In the genomic region with DNA sequence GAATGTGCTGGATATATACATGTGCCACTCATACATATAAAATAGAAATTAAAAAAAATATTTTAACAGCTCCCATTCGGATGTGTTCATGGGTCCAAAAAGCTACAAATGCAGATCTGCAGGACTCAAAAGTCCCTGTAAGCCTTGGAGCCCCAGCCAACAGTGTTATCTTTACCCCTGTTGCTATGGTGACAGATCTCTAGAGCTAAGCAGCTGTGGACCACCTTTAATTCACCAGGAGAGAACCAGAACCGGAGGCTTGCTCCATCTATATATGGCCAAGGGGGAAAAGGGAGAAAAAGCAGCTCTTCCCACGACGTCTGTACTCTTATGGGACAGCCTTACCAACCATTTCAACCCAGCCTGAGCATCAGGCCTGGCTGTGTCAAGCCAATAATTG, we compare ENCODE assay signal across 29 mouse cellular contexts. TPM values are rescaled to one million over a fixed set of nuclear protein-coding genes. Genes with fewer than 3 reads are reported as not detected.
A peak's percentile ranks its signal among the peaks of the same experiment; 100 is the strongest.
DNase-seq lines count a peak whose midpoint lies in the region; ATAC-seq and TF ChIP-seq lines count a peak whose summit lies in the region.
"Had no signal": no experiment of that assay in that cellular context is flagged by ENCODE, and none has a peak within 500 bp of the region (broad histone marks: within the 10 kb centered on the region; RNA-seq: fewer than 3 reads in every experiment).

No protein-coding gene starts in this region.

- no peak overlapping the region for H3K4me3 ChIP-seq in hindbrain, embryonic 16.5 days (ENCODE audit: low read length)
- H3K4me3 ChIP-seq in hindbrain, embryonic 11.5 days (ENCODE audit: low read depth, low read length), result no peak overlapping the region
- H3K4me3 ChIP-seq in midbrain, embryonic 16.5 days (ENCODE audit: low read depth, low read length), result no peak overlapping the region
- H3K4me3 ChIP-seq in midbrain, embryonic 11.5 days (ENCODE audit: low read depth, low read length), result no peak overlapping the region
- H3K4me3 ChIP-seq: embryonic facial prominence, embryonic 10.5 days; embryonic facial prominence, embryonic 13.5 days; erythroblast, embryonic 14.5 days; forebrain, embryonic 12.5 days; heart, adult 2 months; heart, embryonic 10.5 days; heart, embryonic 13.5 days; hindbrain, embryonic 12.5 days had no signal

- peak; percentile 60; the same call in 1 of the 2 replicates for ATAC-seq in hindbrain, embryonic 16.5 days
- ATAC-seq in hindbrain, embryonic 11.5 days (ENCODE audit: low FRiP score), result no peak
- ATAC-seq in midbrain, embryonic 16.5 days, result peak; percentile 46; the same call in 1 of the 2 replicates
- no peak for ATAC-seq in midbrain, embryonic 11.5 days (ENCODE audit: low FRiP score)
- ATAC-seq: CD4-positive, CD25-positive, alpha-beta regulatory T cell, adult 4 months; intestine, postnatal 0 days had no signal

- 42% methylated on average over 4 of the region's 4 CpGs for WGBS in hindbrain, embryonic 16.5 days
- 72% methylated on average over 4 of the region's 4 CpGs for WGBS in hindbrain, embryonic 11.5 days
- 33% methylated on average over 4 of the region's 4 CpGs for WGBS in midbrain, embryonic 16.5 days
- WGBS in midbrain, embryonic 11.5 days, result 52% methylated on average over 4 of the region's 4 CpGs

- DNase-seq in hindbrain, embryonic 11.5 days (ENCODE audit: low spot score), result no peak
- no peak for DNase-seq in midbrain, embryonic 11.5 days (ENCODE audit: low spot score, missing footprints)
- peak; percentile 32 for DNase-seq in brain, adult 2 months (ENCODE audit: low read depth, low spot score)
- DNase-seq in brain, embryonic 14.5 days (ENCODE audit: low read depth), result peak; percentile 30
- DNase-seq in cerebellum, postnatal 14 days, result no peak
- DNase-seq: adrenal gland, adult 2 months; adrenal gland, postnatal 14 days; cerebellum, adult 11 months; cerebellum, adult 2 months; cerebellum, adult 9-11 months; cerebellum, postnatal 36 days; embryo, embryonic 11 days; gastrocnemius, postnatal 10 days; gastrocnemius, postnatal 36 days; heart, adult 2 months; heart, postnatal 14 days; heart, postnatal 4 days had no signal

- H3K27me3 ChIP-seq in hindbrain, embryonic 16.5 days (replicated peaks; ENCODE audit: control insufficient read depth, insufficient read depth, low read length), result no peaks in the 10 kb centered on the region
- H3K27me3 ChIP-seq in hindbrain, embryonic 11.5 days (ENCODE audit: control insufficient read depth, insufficient read depth, low read length), result no peaks in the 10 kb centered on the region
- H3K27me3 ChIP-seq in midbrain, embryonic 16.5 days (ENCODE audit: control insufficient read depth, insufficient read depth, low read depth, low read length), result no peaks in the 10 kb centered on the region
- no peaks in the 10 kb centered on the region for H3K27me3 ChIP-seq in midbrain, embryonic 11.5 days (ENCODE audit: control insufficient read depth, insufficient read depth, low read length)
- H3K27me3 ChIP-seq: embryonic facial prominence, embryonic 13.5 days; forebrain, embryonic 12.5 days; heart, embryonic 13.5 days; hindbrain, embryonic 12.5 days had no signal

- no peak overlapping the region for H3K4me2 ChIP-seq in hindbrain, embryonic 16.5 days (ENCODE audit: low read length)
- no peak overlapping the region for H3K4me2 ChIP-seq in hindbrain, embryonic 11.5 days (replicated peaks; ENCODE audit: low read depth, low read length)
- H3K4me2 ChIP-seq in midbrain, embryonic 16.5 days (ENCODE audit: low read length), result no peak overlapping the region
- no peak overlapping the region for H3K4me2 ChIP-seq in midbrain, embryonic 11.5 days
- H3K4me2 ChIP-seq: embryonic facial prominence, embryonic 13.5 days; forebrain, embryonic 12.5 days; heart, embryonic 13.5 days; hindbrain, embryonic 12.5 days had no signal

- H3K9ac ChIP-seq in hindbrain, embryonic 16.5 days (ENCODE audit: low read depth, low read length), result no peak overlapping the region
- no peak overlapping the region for H3K9ac ChIP-seq in hindbrain, embryonic 11.5 days (ENCODE audit: low read depth, low read length)
- H3K9ac ChIP-seq in midbrain, embryonic 16.5 days (ENCODE audit: low read depth, low read length), result no peak overlapping the region
- H3K9ac ChIP-seq in midbrain, embryonic 11.5 days (ENCODE audit: low read length), result no peak overlapping the region
- H3K9ac ChIP-seq: embryonic facial prominence, embryonic 13.5 days; forebrain, embryonic 12.5 days; heart, embryonic 13.5 days; hindbrain, embryonic 12.5 days had no signal

- no peak for TF ChIP-seq CTCF in brain, embryonic 14.5 days (IDR thresholded peaks at IDR 0.05; ENCODE audit: borderline replicate concordance, extremely low read depth, insufficient read depth, insufficient read length)

- no peaks in the 10 kb centered on the region for H3K9me3 ChIP-seq in hindbrain, embryonic 16.5 days (ENCODE audit: control insufficient read depth, low read length)
- no peaks in the 10 kb centered on the region for H3K9me3 ChIP-seq in hindbrain, embryonic 11.5 days (ENCODE audit: control insufficient read depth, low read length)
- H3K9me3 ChIP-seq in midbrain, embryonic 16.5 days (replicated peaks; ENCODE audit: control insufficient read depth, low read length, poor library complexity, severe bottlenecking), result no peaks in the 10 kb centered on the region
- no peaks in the 10 kb centered on the region for H3K9me3 ChIP-seq in midbrain, embryonic 11.5 days (ENCODE audit: control insufficient read depth, low read length)
- H3K9me3 ChIP-seq: embryonic facial prominence, embryonic 10.5 days; embryonic facial prominence, embryonic 13.5 days; forebrain, embryonic 12.5 days; heart, embryonic 10.5 days; heart, embryonic 13.5 days; hindbrain, embryonic 12.5 days had no signal

- TF ChIP-seq POLR2A in brain, embryonic 14.5 days (IDR thresholded peaks at IDR 0.05; ENCODE audit: borderline replicate concordance, extremely low read depth, insufficient read depth, insufficient read length, poor library complexity, severe bottlenecking), result no peak

- H3K4me1 ChIP-seq in hindbrain, embryonic 16.5 days (ENCODE audit: control insufficient read depth, insufficient read depth, low read depth, low read length), result peaks cover 7% of the 10 kb centered on the region; the same call in 1 of the 2 replicates
- no peaks in the 10 kb centered on the region; the same call in 1 of the 2 replicates for H3K4me1 ChIP-seq in hindbrain, embryonic 11.5 days (replicated peaks; ENCODE audit: control insufficient read depth, insufficient read depth, low read length)
- H3K4me1 ChIP-seq in midbrain, embryonic 16.5 days (ENCODE audit: control insufficient read depth, insufficient read depth, low read length), result peaks cover 6% of the 10 kb centered on the region
- peaks cover 5% of the 10 kb centered on the region; the same call in 1 of the 2 replicates for H3K4me1 ChIP-seq in midbrain, embryonic 11.5 days (ENCODE audit: control insufficient read depth, insufficient read depth, low read length)
- H3K4me1 ChIP-seq: embryonic facial prominence, embryonic 13.5 days; heart, embryonic 10.5 days; heart, embryonic 13.5 days had no signal

- H3K27ac ChIP-seq in hindbrain, embryonic 16.5 days (ENCODE audit: low read depth, low read length), result no peak overlapping the region
- no peak overlapping the region for H3K27ac ChIP-seq in hindbrain, embryonic 11.5 days (ENCODE audit: low read depth, low read length)
- peak overlapping the region; percentile 38; the same call in 1 of the 2 replicates for H3K27ac ChIP-seq in midbrain, embryonic 16.5 days (ENCODE audit: low read length)
- H3K27ac ChIP-seq in midbrain, embryonic 11.5 days (ENCODE audit: low read depth, low read length), result no peak overlapping the region
- H3K27ac ChIP-seq: embryonic facial prominence, embryonic 10.5 days; embryonic facial prominence, embryonic 13.5 days; forebrain, embryonic 12.5 days; heart, adult 2 months; heart, embryonic 10.5 days; heart, embryonic 13.5 days; hindbrain, embryonic 12.5 days had no signal

- H3K36me3 ChIP-seq in hindbrain, embryonic 16.5 days (ENCODE audit: control insufficient read depth, insufficient read depth, low read length), result no peaks in the 10 kb centered on the region
- no peaks in the 10 kb centered on the region for H3K36me3 ChIP-seq in hindbrain, embryonic 11.5 days (ENCODE audit: control insufficient read depth, insufficient read depth, low read length)
- no peaks in the 10 kb centered on the region for H3K36me3 ChIP-seq in midbrain, embryonic 16.5 days (ENCODE audit: control insufficient read depth, insufficient read depth, low read length)
- H3K36me3 ChIP-seq in midbrain, embryonic 11.5 days (ENCODE audit: control insufficient read depth, insufficient read depth, low read length), result no peaks in the 10 kb centered on the region
- H3K36me3 ChIP-seq: embryonic facial prominence, embryonic 10.5 days; embryonic facial prominence, embryonic 13.5 days; forebrain, embryonic 12.5 days; heart, embryonic 10.5 days; heart, embryonic 13.5 days; hindbrain, embryonic 12.5 days had no signal

RNA-seq across cellular contexts. Expression of gene Drc7, which starts 10.1 kb away (rescaled TPM):
- polyA plus RNA-seq in hindbrain, embryonic 16.5 days (2015; fragmentation: Nextera tagmentation; extraction: Ambion mirVana), result 3.1 and 3.2 TPM in 2 replicates
- 1.0 and 1.2 TPM in 2 replicates for polyA plus RNA-seq in hindbrain, embryonic 11.5 days (2014; fragmentation: Nextera tagmentation; extraction: Ambion mirVana)
- 2.4 and 2.5 TPM in 2 replicates for polyA plus RNA-seq in midbrain, embryonic 16.5 days (2015; fragmentation: Nextera tagmentation; extraction: Ambion mirVana)
- 0.14 TPM in 1 of 2 replicates, not detected in the other for polyA plus RNA-seq in midbrain, embryonic 11.5 days (2014; fragmentation: Nextera tagmentation; extraction: Ambion mirVana)
- polyA plus RNA-seq in brain, embryonic 14.5 days (2012; rRNA removed), result 2.0 and 4.2 TPM in 2 replicates
- polyA plus RNA-seq: adrenal gland, adult 2 months; CD4-positive, CD25-positive, alpha-beta regulatory T cell, adult 4 months; erythroblast, embryonic 14.5 days; heart, embryonic 10.5 days; heart, embryonic 13.5 days; intestine, embryonic 14.5 days; intestine, postnatal 0 days had no signal

RNA-seq across cellular contexts. Expression of gene Adgrg3, which starts 27.3 kb away (rescaled TPM):
- polyA plus RNA-seq in hindbrain, embryonic 16.5 days (2015; fragmentation: Nextera tagmentation; extraction: Ambion mirVana), result 1.2 and 1.3 TPM in 2 replicates
- polyA plus RNA-seq in hindbrain, embryonic 11.5 days (2014; fragmentation: Nextera tagmentation; extraction: Ambion mirVana), result 2.5 and 4.7 TPM in 2 replicates
- polyA plus RNA-seq in midbrain, embryonic 16.5 days (2015; fragmentation: Nextera tagmentation; extraction: Ambion mirVana), result 0.56 and 0.64 TPM in 2 replicates
- polyA plus RNA-seq in midbrain, embryonic 11.5 days (2014; fragmentation: Nextera tagmentation; extraction: Ambion mirVana), result 2.6 and 2.8 TPM in 2 replicates
- polyA plus RNA-seq in brain, embryonic 14.5 days (2012; rRNA removed), result 2.1 and 3.0 TPM in 2 replicates

RNA-seq across cellular contexts. Expression of gene Katnb1, which starts 36.2 kb away (rescaled TPM):
- polyA plus RNA-seq in hindbrain, embryonic 16.5 days (2015; fragmentation: Nextera tagmentation; extraction: Ambion mirVana), result 47.0 and 48.4 TPM in 2 replicates
- 24.8 and 30.0 TPM in 2 replicates for polyA plus RNA-seq in hindbrain, embryonic 11.5 days (2014; fragmentation: Nextera tagmentation; extraction: Ambion mirVana)
- polyA plus RNA-seq in midbrain, embryonic 16.5 days (2015; fragmentation: Nextera tagmentation; extraction: Ambion mirVana), result 43.4 and 50.2 TPM in 2 replicates
- polyA plus RNA-seq in midbrain, embryonic 11.5 days (2014; fragmentation: Nextera tagmentation; extraction: Ambion mirVana), result 27.8 and 30.9 TPM in 2 replicates
- polyA plus RNA-seq in brain, embryonic 14.5 days (2012; rRNA removed), result 56.2 and 67.2 TPM in 2 replicates

Comparison
In these comparisons a context has a peak if more than half of its experiments do, and no peak if none do; other contexts are left out.
1. ATAC-seq: peak in hindbrain, embryonic 16.5 days (single experiment) and midbrain, embryonic 16.5 days (single experiment); none in hindbrain, embryonic 11.5 days (single experiment) and midbrain, embryonic 11.5 days (single experiment).
2. DNase-seq: peak in brain, adult 2 months (single experiment) and brain, embryonic 14.5 days (single experiment); none in hindbrain, embryonic 11.5 days (single experiment), midbrain, embryonic 11.5 days (single experiment) and cerebellum, postnatal 14 days (0 of 2).